Mouse (Mus musculus): ENCODE results near the gene Rhbdd3. TPM values are rescaled to one million over a fixed set of nuclear protein-coding genes. Genes with fewer than 3 reads are reported as not detected.
A peak's percentile ranks its signal among the peaks of the same experiment; 100 is the strongest.

Gene Rhbdd3
- polyA plus RNA-seq, 1 experiment from 2014 or later: 30.4 TPM

- H3K4me2 ChIP-seq (ENCODE audit: low read length): peak overlapping the region; percentile 30
- no peaks in the 10 kb centered on the region for H3K27me3 ChIP-seq (replicated peaks; ENCODE audit: control insufficient read depth, insufficient read depth, low read length)
- H3K36me3 ChIP-seq (ENCODE audit: control insufficient read depth, insufficient read depth, low read length): no peaks in the 10 kb centered on the region
- H3K27ac ChIP-seq (ENCODE audit: low read depth): no peak overlapping the region
- peak; percentile 47 for ATAC-seq (replicated peaks; ENCODE audit: low FRiP score, low TSS enrichment, low read depth)
- no peak overlapping the region for H3K4me3 ChIP-seq (ENCODE audit: low read depth, low read length)
- 23% methylated on average over 7 of the region's 7 CpGs for WGBS
- no peak for DNase-seq (ENCODE audit: low spot score)
- no peaks in the 10 kb centered on the region for H3K9me3 ChIP-seq (ENCODE audit: control insufficient read depth, low read length)
- H3K4me1 ChIP-seq (replicated peaks; ENCODE audit: control insufficient read depth, insufficient read depth, low read length): peaks cover 27% of the 10 kb centered on the region
- H3K9ac ChIP-seq (ENCODE audit: low read length): no peak overlapping the region
These were observed 50.5 kb downstream of the Rhbdd3 start for GRCm38 (mm10) chr11:5149249-5149648.

GRCm38 (mm10) chr11:5149955-5150354 lies 51.2 kb downstream of the Rhbdd3 start:
- WGBS: 85% methylated on average over 9 of the region's 9 CpGs
- DNase-seq (ENCODE audit: low spot score) (no peak), ATAC-seq (replicated peaks; ENCODE audit: low FRiP score, low TSS enrichment, low read depth) (no peak)
- H3K9ac ChIP-seq (ENCODE audit: low read length): no peak overlapping the region
- H3K27ac ChIP-seq (ENCODE audit: low read depth): peak overlapping the region; percentile 33; the same call in 1 of the 2 replicates
- H3K27me3 ChIP-seq (replicated peaks; ENCODE audit: control insufficient read depth, insufficient read depth, low read length): no peaks in the 10 kb centered on the region
- H3K4me1 ChIP-seq (replicated peaks; ENCODE audit: control insufficient read depth, insufficient read depth, low read length): peaks cover 30% of the 10 kb centered on the region
- no peaks in the 10 kb centered on the region for H3K36me3 ChIP-seq (ENCODE audit: control insufficient read depth, insufficient read depth, low read length)
- H3K4me2 ChIP-seq (ENCODE audit: low read length): peak overlapping the region; percentile 30
- no peaks in the 10 kb centered on the region for H3K9me3 ChIP-seq (ENCODE audit: control insufficient read depth, low read length)
- no peak overlapping the region for H3K4me3 ChIP-seq (ENCODE audit: low read depth, low read length)

DNA sequence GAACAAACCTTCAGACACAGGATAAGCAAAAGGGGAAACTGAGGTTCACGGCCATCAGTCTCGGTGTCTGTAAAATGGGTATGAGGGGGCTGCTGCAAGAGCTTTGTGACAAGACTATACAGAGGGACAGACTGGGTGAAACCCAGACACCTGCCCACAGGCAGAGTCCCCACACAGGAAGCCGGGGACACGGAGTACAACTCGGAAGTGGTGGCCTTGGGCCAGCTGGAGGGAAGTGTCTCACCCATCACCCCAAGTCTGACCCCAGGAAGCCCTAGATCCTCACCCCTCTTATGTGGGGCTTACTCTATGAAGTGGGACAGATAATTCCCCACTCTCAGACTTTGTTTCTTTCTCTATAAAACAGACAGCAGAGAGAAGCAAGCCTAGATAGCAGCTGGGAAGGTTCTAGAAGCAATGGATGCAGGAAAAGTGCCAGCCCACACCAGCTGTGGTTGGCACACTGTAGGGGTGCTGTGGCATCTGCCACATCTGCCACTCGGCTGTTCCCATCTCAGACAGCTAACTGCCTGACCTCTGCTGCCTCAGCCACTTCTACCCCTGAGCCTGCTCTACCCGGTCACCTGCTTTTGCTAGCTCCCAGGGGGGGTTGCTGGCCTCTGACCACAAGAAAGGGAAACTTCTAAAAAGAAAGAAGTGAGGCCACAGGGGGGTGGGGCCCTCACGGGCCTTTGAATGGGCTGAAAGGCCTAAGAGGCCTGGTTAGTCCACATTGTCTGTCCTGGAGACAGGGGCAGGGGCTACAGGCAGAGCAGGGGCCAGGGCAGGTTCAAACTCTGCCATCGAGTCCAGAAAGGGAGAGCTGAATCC lies 51.9 kb downstream of the Rhbdd3 start:
- peak overlapping the region; percentile 89 for H3K4me2 ChIP-seq (ENCODE audit: low read length)
- H3K4me3 ChIP-seq (ENCODE audit: low read depth, low read length): peak overlapping the region; percentile 63; the same call in 1 of the 2 replicates
- DNase-seq (ENCODE audit: low spot score) (no peak), ATAC-seq (replicated peaks; ENCODE audit: low FRiP score, low TSS enrichment, low read depth) (no peak)
- WGBS: 65% methylated on average over 9 of the region's 9 CpGs
- H3K36me3 ChIP-seq (ENCODE audit: control insufficient read depth, insufficient read depth, low read length): no peaks in the 10 kb centered on the region
- H3K9me3 ChIP-seq (ENCODE audit: control insufficient read depth, low read length): no peaks in the 10 kb centered on the region
- H3K27ac ChIP-seq (ENCODE audit: low read depth): no peak overlapping the region
- peak overlapping the region; percentile 81 for H3K9ac ChIP-seq (ENCODE audit: low read length)
- peaks cover 36% of the 10 kb centered on the region for H3K4me1 ChIP-seq (replicated peaks; ENCODE audit: control insufficient read depth, insufficient read depth, low read length)
- H3K27me3 ChIP-seq (replicated peaks; ENCODE audit: control insufficient read depth, insufficient read depth, low read length): no peaks in the 10 kb centered on the region

DNA sequence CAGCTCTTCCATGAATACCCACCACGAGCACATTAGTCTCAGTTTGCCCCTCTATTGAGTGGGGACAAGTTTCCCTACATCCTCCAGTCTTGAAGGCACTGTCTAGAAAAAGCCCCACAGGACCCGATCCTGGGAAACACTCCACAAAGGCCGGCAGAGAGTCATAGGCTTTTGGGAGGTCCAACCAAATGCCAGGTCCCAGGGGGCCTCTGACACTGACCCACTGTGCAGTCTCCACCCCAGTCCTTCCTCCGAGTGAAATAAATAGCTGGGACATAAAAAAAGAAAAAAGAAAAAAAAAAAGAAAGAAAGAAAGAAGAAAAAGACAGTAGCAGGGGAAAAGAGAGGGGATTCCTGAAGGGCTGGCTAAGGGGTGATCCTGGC lies 52.5 kb downstream of the Rhbdd3 start:
- Histone ChIP-seq H3K27me3 (replicated peaks; ENCODE audit: control insufficient read depth, insufficient read depth, low read length) (no peaks in the 10 kb centered on the region), H3K9me3 (ENCODE audit: control insufficient read depth, low read length) (no peaks in the 10 kb centered on the region), H3K9ac (ENCODE audit: low read length) (peak overlapping the region; percentile 81), H3K4me2 (ENCODE audit: low read length) (peak overlapping the region; percentile 89), H3K27ac (ENCODE audit: low read depth) (peak overlapping the region; percentile 54; the same call in 1 of the 2 replicates), H3K4me3 (ENCODE audit: low read depth, low read length) (peak overlapping the region; percentile 63), H3K4me1 (replicated peaks; ENCODE audit: control insufficient read depth, insufficient read depth, low read length) (peaks cover 40% of the 10 kb centered on the region), H3K36me3 (ENCODE audit: control insufficient read depth, insufficient read depth, low read length) (no peaks in the 10 kb centered on the region)
- WGBS: 39% methylated on average over 4 of the region's 4 CpGs
- DNase-seq (ENCODE audit: low spot score) (no peak), ATAC-seq (replicated peaks; ENCODE audit: low FRiP score, low TSS enrichment, low read depth) (no peak)

DNA sequence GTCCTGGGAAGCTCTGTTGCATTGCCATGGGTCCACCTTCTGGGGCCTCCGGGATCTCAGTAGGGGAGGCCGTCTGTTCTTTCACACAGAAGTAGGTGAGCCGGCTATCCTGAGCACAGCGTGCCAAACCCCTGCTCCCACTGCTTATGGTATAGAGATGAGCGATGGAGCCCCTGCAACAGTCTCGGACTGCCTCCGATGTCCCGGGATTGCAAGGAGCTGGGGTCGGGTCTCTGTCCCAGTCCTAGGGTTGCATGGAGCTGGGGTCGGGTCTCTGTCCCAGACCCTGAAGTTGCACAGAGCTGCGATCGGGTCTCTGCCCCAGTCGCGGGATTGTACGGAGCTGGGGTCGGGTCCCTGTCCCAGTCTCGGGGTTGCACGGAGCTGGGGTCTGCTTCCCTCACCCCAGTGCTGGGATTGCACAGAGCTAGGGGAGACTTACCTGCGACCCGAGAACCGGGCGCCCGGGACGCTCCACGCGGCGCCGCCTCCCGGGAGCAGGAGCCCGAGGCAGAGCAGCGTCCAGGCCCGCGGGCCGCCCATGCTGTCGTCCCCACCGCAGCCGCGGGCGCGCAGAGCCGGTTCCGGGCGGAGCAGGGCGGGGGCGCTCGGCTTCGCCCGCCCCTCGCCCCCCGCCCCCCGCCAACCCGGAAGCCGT lies 53.1 kb downstream of the Rhbdd3 start, which contains the start of gene Emid1:
Gene Emid1, minus strand, starts transcription at position 578 of the 658 bp plus-strand sequence.
- Histone ChIP-seq H3K4me1 (replicated peaks; ENCODE audit: control insufficient read depth, insufficient read depth, low read length) (peaks cover 40% of the 10 kb centered on the region), H3K36me3 (ENCODE audit: control insufficient read depth, insufficient read depth, low read length) (no peaks in the 10 kb centered on the region), H3K9ac (ENCODE audit: low read length) (peak within 1 kb of the TSS; percentile 81), H3K27me3 (replicated peaks; ENCODE audit: control insufficient read depth, insufficient read depth, low read length) (no peaks in the 10 kb centered on the region), H3K4me2 (ENCODE audit: low read length) (peak within 1 kb of the TSS; percentile 89), H3K27ac (ENCODE audit: low read depth) (peak within 1 kb of the TSS; percentile 54; the same call in 1 of the 2 replicates), H3K4me3 (ENCODE audit: low read depth, low read length) (peak within 1 kb of the TSS; percentile 63), H3K9me3 (ENCODE audit: control insufficient read depth, low read length) (no peaks in the 10 kb centered on the region)
- ATAC-seq (replicated peaks; ENCODE audit: low FRiP score, low TSS enrichment, low read depth): peak; percentile 51; the same call in 1 of the 2 replicates
- DNase-seq (ENCODE audit: low spot score): peak; percentile 85
- WGBS: under 1% methylated on average over 46 of the region's 53 CpGs

DNA sequence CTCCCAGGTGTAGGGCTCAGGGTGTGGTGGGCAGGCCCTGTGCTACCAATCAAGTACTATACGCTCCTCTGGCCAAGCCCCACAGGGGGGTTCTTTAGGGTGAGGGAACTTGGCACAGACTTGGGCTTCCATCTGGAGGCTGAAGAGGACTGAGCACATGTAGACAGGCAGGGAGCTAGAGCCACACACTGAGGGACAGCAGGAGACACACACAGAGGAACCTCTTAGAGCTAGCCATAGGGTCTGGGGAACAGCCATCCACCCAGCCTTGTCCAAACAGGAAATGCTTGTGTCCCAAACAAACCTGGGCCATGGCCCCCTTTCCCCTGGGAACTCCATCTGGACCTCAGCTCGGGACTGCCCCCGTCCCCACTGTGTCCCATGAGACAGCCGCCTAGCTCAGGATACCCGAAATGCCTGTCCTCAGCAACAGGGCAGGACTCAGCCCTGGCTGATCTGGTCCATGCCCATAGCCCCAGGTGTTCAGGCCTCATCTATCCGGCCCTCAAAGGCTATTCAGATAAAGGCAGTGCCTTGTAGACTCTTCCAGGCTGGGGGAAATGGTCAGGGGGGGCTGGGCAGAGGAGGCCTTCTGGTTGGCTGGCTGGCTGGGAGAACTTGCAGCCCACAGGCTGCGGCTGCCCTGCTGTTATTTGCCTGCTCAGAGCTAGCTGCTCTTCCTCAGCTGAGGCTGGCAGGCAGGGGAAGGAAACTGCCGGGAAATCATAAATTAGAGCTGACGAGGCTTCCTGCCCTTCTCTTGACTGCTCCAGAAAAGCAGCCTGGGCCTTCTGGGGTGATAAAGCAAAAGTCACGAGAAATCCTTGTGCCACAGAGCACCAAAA lies 56.5 kb downstream of the Rhbdd3 start:
- Histone ChIP-seq H3K9ac (ENCODE audit: low read length) (0 out of 2 replicates have a peak overlapping the region, but pooled peaks have one; percentile 11), H3K4me3 (ENCODE audit: low read depth, low read length) (no peak overlapping the region), H3K36me3 (ENCODE audit: control insufficient read depth, insufficient read depth, low read length) (no peaks in the 10 kb centered on the region), H3K4me1 (replicated peaks; ENCODE audit: control insufficient read depth, insufficient read depth, low read length) (peaks cover 28% of the 10 kb centered on the region), H3K27me3 (replicated peaks; ENCODE audit: control insufficient read depth, insufficient read depth, low read length) (no peaks in the 10 kb centered on the region), H3K4me2 (ENCODE audit: low read length) (no peak overlapping the region), H3K9me3 (ENCODE audit: control insufficient read depth, low read length) (no peaks in the 10 kb centered on the region), H3K27ac (ENCODE audit: low read depth) (peak overlapping the region; percentile 75)
- DNase-seq (ENCODE audit: low spot score) (peak; percentile 66), ATAC-seq (replicated peaks; ENCODE audit: low FRiP score, low TSS enrichment, low read depth) (peak; percentile 38; the same call in 1 of the 2 replicates)
- WGBS: 24% methylated on average over 10 of the region's 10 CpGs

Other genes starting within 250 kb of the Rhbdd3 start
- gene Nf2, start 249.4 kb upstream of the Rhbdd3 start, polyA plus RNA-seq (2014; fragmentation: Nextera tagmentation; extraction: Ambion mirVana): 42.0 and 43.6 TPM in 2 replicates
- 85.2 and 85.3 TPM in 2 replicates for gene Nipsnap1, start 225.0 kb upstream of the Rhbdd3 start, polyA plus RNA-seq (2014; fragmentation: Nextera tagmentation; extraction: Ambion mirVana)
- gene Thoc5, start 203.6 kb upstream of the Rhbdd3 start, polyA plus RNA-seq (2014; fragmentation: Nextera tagmentation; extraction: Ambion mirVana): 38.4 and 41.6 TPM in 2 replicates
- 1.1 and 1.2 TPM in 2 replicates for gene Nefh, start 150.9 kb upstream of the Rhbdd3 start, polyA plus RNA-seq (2014; fragmentation: Nextera tagmentation; extraction: Ambion mirVana)
- 56.0 and 58.9 TPM in 2 replicates for gene Ap1b1, start 112.1 kb upstream of the Rhbdd3 start, polyA plus RNA-seq (2014; fragmentation: Nextera tagmentation; extraction: Ambion mirVana)
- gene Rasl10a, start 40.8 kb upstream of the Rhbdd3 start, polyA plus RNA-seq (2014; fragmentation: Nextera tagmentation; extraction: Ambion mirVana): 1.1 and 1.9 TPM in 2 replicates
- gene Gas2l1, start 33.6 kb upstream of the Rhbdd3 start, polyA plus RNA-seq (2014; fragmentation: Nextera tagmentation; extraction: Ambion mirVana): 27.4 and 29.3 TPM in 2 replicates
- gene Ewsr1, start 340 bp downstream of the Rhbdd3 start, polyA plus RNA-seq (2014; fragmentation: Nextera tagmentation; extraction: Ambion mirVana): 373 and 390 TPM in 2 replicates
- 74.8 and 88.5 TPM in 2 replicates for gene Emid1, start 53.3 kb downstream of the Rhbdd3 start, polyA plus RNA-seq (2014; fragmentation: Nextera tagmentation; extraction: Ambion mirVana)
- gene Kremen1, start 162.6 kb downstream of the Rhbdd3 start, polyA plus RNA-seq (2014; fragmentation: Nextera tagmentation; extraction: Ambion mirVana): 9.8 and 11.8 TPM in 2 replicates